Mouse (Mus musculus): ENCODE measurements around the gene 6430548M08Rik. TPM values are rescaled to one million over a fixed set of nuclear protein-coding genes. Genes with fewer than 3 reads are reported as not detected.

Gene 6430548M08Rik
- polyA plus RNA-seq, 1 experiment from 2014 or later, result 2.8 TPM

Other genes starting within 250 kb of the 6430548M08Rik start
- gene Usp10, start 203.8 kb upstream of the 6430548M08Rik start, polyA plus RNA-seq (2014; fragmentation: Nextera tagmentation; extraction: Ambion mirVana), result 142 and 143 TPM in 2 replicates
- 3.1 TPM in 1 of 2 replicates, not detected in the other for gene Gm20388, start 203.3 kb upstream of the 6430548M08Rik start, polyA plus RNA-seq (2014; fragmentation: Nextera tagmentation; extraction: Ambion mirVana)
- gene Crispld2, start 121.7 kb upstream of the 6430548M08Rik start, polyA plus RNA-seq (2014; fragmentation: Nextera tagmentation; extraction: Ambion mirVana), result 3.0 and 3.6 TPM in 2 replicates
- gene Zdhhc7, start 12.7 kb upstream of the 6430548M08Rik start, polyA plus RNA-seq (2014; fragmentation: Nextera tagmentation; extraction: Ambion mirVana), result 23.8 and 23.9 TPM in 2 replicates
- gene Fam92b, start 63.3 kb downstream of the 6430548M08Rik start, polyA plus RNA-seq (2014; fragmentation: Nextera tagmentation; extraction: Ambion mirVana), result 1.4 and 1.5 TPM in 2 replicates
- gene Gse1, start 114.3 kb downstream of the 6430548M08Rik start, polyA plus RNA-seq (2014; fragmentation: Nextera tagmentation; extraction: Ambion mirVana), result 7.5 and 8.1 TPM in 2 replicates

Data from embryonic facial prominence, embryonic 11.5 days (tissue).